Mouse (Mus musculus) hindbrain, embryonic 16.5 days (tissue): ENCODE data around the gene Rab44. TPM values are rescaled to one million over a fixed set of nuclear protein-coding genes. Genes with fewer than 3 reads are reported as not detected.

Source experiments
- ATAC-seq: fragments of 200-750 bp; cut with Nextera tagmentation; 2 replicates; pipeline ENCODE4 v1.8.0; 2017; ENCODE audit warnings: moderate TSS enrichment, moderate library complexity
- H3K27ac ChIP-seq: fragments of 300-500 bp; sonication (generic); 2 replicates; pipeline ENCODE4 v1.5.1; 2014; ENCODE audit warnings: low read depth, mild to moderate bottlenecking, control low read depth, low read length, moderate library complexity
- H3K27me3 ChIP-seq: fragments of 300-500 bp; sonication (generic); replicated peaks from 2 replicates; pipeline ENCODE4 v1.6.1; 2014; ENCODE audit warnings: low read length; ENCODE audit not compliant: control insufficient read depth, insufficient read depth
- H3K36me3 ChIP-seq: fragments of 300-500 bp; sonication (generic); 2 replicates; pipeline ENCODE4 v1.6.1; 2014; ENCODE audit warnings: mild to moderate bottlenecking, low read length, moderate library complexity, mixed read lengths; ENCODE audit not compliant: control insufficient read depth, insufficient read depth
- H3K4me1 ChIP-seq: fragments of 300-500 bp; sonication (generic); 2 replicates; pipeline ENCODE4 v1.6.1; 2014; ENCODE audit warnings: low read depth, low read length; ENCODE audit not compliant: control insufficient read depth, insufficient read depth
- H3K4me2 ChIP-seq: fragments of 300-500 bp; sonication (generic); 2 replicates; pipeline ENCODE4 v1.6.1; 2014; ENCODE audit warnings: mild to moderate bottlenecking, low read length, control low read depth, moderate library complexity
- H3K4me3 ChIP-seq: fragments of 300-500 bp; sonication (generic); 2 replicates; pipeline ENCODE4 v1.5.1; 2014; ENCODE audit warnings: mild to moderate bottlenecking, low read length, control low read depth, moderate library complexity
- H3K9ac ChIP-seq: fragments of 300-500 bp; sonication (generic); 2 replicates; pipeline ENCODE4 v1.6.1; 2014; ENCODE audit warnings: low read depth, mild to moderate bottlenecking, control low read depth, low read length, moderate library complexity
- H3K9me3 ChIP-seq: fragments of 300-500 bp; sonication (generic); 2 replicates; pipeline ENCODE4 v1.6.1; 2014; ENCODE audit warnings: mild to moderate bottlenecking, low read length, moderate library complexity; ENCODE audit not compliant: control insufficient read depth
- WGBS: fragments of 180-500 bp; shearing (Covaris S2); extraction: QIAGEN DNeasy Blood & Tissue Kit; methylation state at CpG from one replicate; pipeline ENCODE4 v1.1.7; 2014; 5-methylcytosine and 5-hydroxymethylcytosine counted together
- polyA plus RNA-seq: library from polyadenylated mRNA; unstranded; fragments of >200 nt; fragmentation: Nextera tagmentation; extraction: Ambion mirVana; gene quantifications from 2 replicates; pipeline ENCODE4 v1.2.1, GENCODE M21; 2015

Rab44 gene
- polyA plus RNA-seq, 1 experiment from 2014 or later = 0.06 TPM

GRCm38 (mm10) chr17:29137906-29138305 is 24.0 kb downstream of the Rab44 start:
- no peaks in the 10 kb centered on the region for H3K27me3 ChIP-seq
- H3K4me2 ChIP-seq = no peak overlapping the region
- no peak overlapping the region for H3K27ac ChIP-seq
- no peak for ATAC-seq
- no peaks in the 10 kb centered on the region for H3K9me3 ChIP-seq
- 74% methylated on average over 7 of the region's 7 CpGs for WGBS
- H3K4me3 ChIP-seq = no peak overlapping the region
- no peak overlapping the region for H3K9ac ChIP-seq
- no peaks in the 10 kb centered on the region for H3K36me3 ChIP-seq
- H3K4me1 ChIP-seq = peaks cover 4% of the 10 kb centered on the region

GRCm38 (mm10) chr17:29141577-29141976 is 27.6 kb downstream of the Rab44 start:
- 87% methylated on average over 3 of the region's 3 CpGs for WGBS
- H3K9ac ChIP-seq = no peak overlapping the region
- H3K27me3 ChIP-seq = no peaks in the 10 kb centered on the region
- H3K36me3 ChIP-seq = no peaks in the 10 kb centered on the region
- no peaks in the 10 kb centered on the region for H3K4me1 ChIP-seq
- ATAC-seq = no peak
- H3K27ac ChIP-seq = no peak overlapping the region
- no peak overlapping the region for H3K4me3 ChIP-seq
- H3K4me2 ChIP-seq = no peak overlapping the region
- H3K9me3 ChIP-seq = no peaks in the 10 kb centered on the region; the same call in 1 of the 2 replicates

GRCm38 (mm10) chr17:29143266-29143665 is 29.3 kb downstream of the Rab44 start:
- H3K9me3 ChIP-seq = no peaks in the 10 kb centered on the region; the same call in 1 of the 2 replicates
- H3K27me3 ChIP-seq = no peaks in the 10 kb centered on the region
- no peak overlapping the region for H3K4me3 ChIP-seq
- no peak overlapping the region for H3K27ac ChIP-seq
- no peaks in the 10 kb centered on the region for H3K36me3 ChIP-seq
- H3K4me1 ChIP-seq = no peaks in the 10 kb centered on the region
- H3K9ac ChIP-seq = no peak overlapping the region
- 84% methylated on average over 8 of the region's 8 CpGs for WGBS
- no peak for ATAC-seq
- no peak overlapping the region for H3K4me2 ChIP-seq

- Histone ChIP-seq H3K4me2 (no peak overlapping the region), H3K4me1 (no peaks in the 10 kb centered on the region), H3K27ac (no peak overlapping the region), H3K9ac (no peak overlapping the region), H3K27me3 (no peaks in the 10 kb centered on the region), H3K36me3 (no peaks in the 10 kb centered on the region), H3K4me3 (no peak overlapping the region), H3K9me3 (no peaks in the 10 kb centered on the region; the same call in 1 of the 2 replicates)
- no peak for ATAC-seq
- 89% methylated on average over 12 of the region's 12 CpGs for WGBS
These were observed 31.2 kb downstream of the Rab44 start for GRCm38 (mm10) chr17:29145101-29145500.

- Histone ChIP-seq H3K4me3 (no peak overlapping the region), H3K4me1 (no peaks in the 10 kb centered on the region), H3K36me3 (no peaks in the 10 kb centered on the region), H3K27me3 (no peaks in the 10 kb centered on the region), H3K4me2 (no peak overlapping the region), H3K9me3 (no peaks in the 10 kb centered on the region; the same call in 1 of the 2 replicates), H3K9ac (no peak overlapping the region), H3K27ac (no peak overlapping the region)
- ATAC-seq = no peak
- 89% methylated on average over 14 of the region's 14 CpGs for WGBS
These were observed 33.3 kb downstream of the Rab44 start for GRCm38 (mm10) chr17:29147273-29147672.

- ATAC-seq = no peak
- 66% methylated on average over 6 of the region's 6 CpGs for WGBS
- no peaks in the 10 kb centered on the region for H3K36me3 ChIP-seq
These were observed 33.8 kb downstream of the Rab44 start for GRCm38 (mm10) chr17:29147773-29148172.

GRCm38 (mm10) chr17:29149766-29150165 is 35.8 kb downstream of the Rab44 start:
- no peak overlapping the region for H3K4me2 ChIP-seq

More at GRCm38 (mm10) chr17:29147773-29148172, 33.8 kb downstream of the Rab44 start:
- no peak overlapping the region for H3K27ac ChIP-seq
- H3K9ac ChIP-seq = no peak overlapping the region
- H3K4me2 ChIP-seq = no peak overlapping the region
- H3K27me3 ChIP-seq = no peaks in the 10 kb centered on the region
- no peaks in the 10 kb centered on the region; the same call in 1 of the 2 replicates for H3K9me3 ChIP-seq
- H3K4me3 ChIP-seq = no peak overlapping the region
- H3K4me1 ChIP-seq = no peaks in the 10 kb centered on the region

GRCm38 (mm10) chr17:29152547-29152946 is 38.6 kb downstream of the Rab44 start:
- peaks cover 13% of the 10 kb centered on the region for H3K4me1 ChIP-seq
- H3K27me3 ChIP-seq = no peaks in the 10 kb centered on the region
- no peak overlapping the region for H3K27ac ChIP-seq
- H3K9ac ChIP-seq = no peak overlapping the region; the same call in 1 of the 2 replicates
- 81% methylated on average over 5 of the region's 5 CpGs for WGBS
- H3K9me3 ChIP-seq = no peaks in the 10 kb centered on the region
- no peak for ATAC-seq
- H3K4me3 ChIP-seq = no peak overlapping the region
- no peak overlapping the region for H3K4me2 ChIP-seq
- H3K36me3 ChIP-seq = no peaks in the 10 kb centered on the region

More at GRCm38 (mm10) chr17:29149766-29150165, 35.8 kb downstream of the Rab44 start:
- no peak overlapping the region for H3K4me3 ChIP-seq
- H3K27ac ChIP-seq = no peak overlapping the region
- ATAC-seq = no peak
- H3K4me1 ChIP-seq = no peaks in the 10 kb centered on the region
- 67% methylated on average over 7 of the region's 7 CpGs for WGBS
- no peaks in the 10 kb centered on the region for H3K36me3 ChIP-seq
- H3K9ac ChIP-seq = no peak overlapping the region
- no peaks in the 10 kb centered on the region; the same call in 1 of the 2 replicates for H3K9me3 ChIP-seq
- no peaks in the 10 kb centered on the region for H3K27me3 ChIP-seq

- H3K27me3 ChIP-seq = no peaks in the 10 kb centered on the region
- no peak overlapping the region for H3K9ac ChIP-seq
- peaks cover 13% of the 10 kb centered on the region for H3K4me1 ChIP-seq
- ATAC-seq = no peak
- H3K4me3 ChIP-seq = no peak overlapping the region
- H3K4me2 ChIP-seq = no peak overlapping the region
- no peaks in the 10 kb centered on the region for H3K36me3 ChIP-seq
- WGBS = 82% methylated on average over 13 of the region's 13 CpGs
- no peak overlapping the region for H3K27ac ChIP-seq
- no peaks in the 10 kb centered on the region for H3K9me3 ChIP-seq
These were observed 40.3 kb downstream of the Rab44 start for GRCm38 (mm10) chr17:29154247-29154646.
